Mouse (Mus musculus) spleen, adult 2 months (tissue): ENCODE results near the gene Maco1.

Source experiments
- CTCF ChIP-seq: fragments of 200-500 bp; IDR thresholded peaks from 2 replicates; pipeline ENCODE4 v1.5.1; 2011; ENCODE audit warnings: mild to moderate bottlenecking, inconsistent platforms; ENCODE audit not compliant: insufficient read depth, insufficient read length, insufficient replicate concordance; ENCODE audit errors: extremely low read depth
- POLR2A ChIP-seq: fragments of 200-500 bp; IDR thresholded peaks from 2 replicates; pipeline ENCODE4 v1.6.1; 2011; ENCODE audit warnings: low read depth, low read length, inconsistent platforms

DNA sequence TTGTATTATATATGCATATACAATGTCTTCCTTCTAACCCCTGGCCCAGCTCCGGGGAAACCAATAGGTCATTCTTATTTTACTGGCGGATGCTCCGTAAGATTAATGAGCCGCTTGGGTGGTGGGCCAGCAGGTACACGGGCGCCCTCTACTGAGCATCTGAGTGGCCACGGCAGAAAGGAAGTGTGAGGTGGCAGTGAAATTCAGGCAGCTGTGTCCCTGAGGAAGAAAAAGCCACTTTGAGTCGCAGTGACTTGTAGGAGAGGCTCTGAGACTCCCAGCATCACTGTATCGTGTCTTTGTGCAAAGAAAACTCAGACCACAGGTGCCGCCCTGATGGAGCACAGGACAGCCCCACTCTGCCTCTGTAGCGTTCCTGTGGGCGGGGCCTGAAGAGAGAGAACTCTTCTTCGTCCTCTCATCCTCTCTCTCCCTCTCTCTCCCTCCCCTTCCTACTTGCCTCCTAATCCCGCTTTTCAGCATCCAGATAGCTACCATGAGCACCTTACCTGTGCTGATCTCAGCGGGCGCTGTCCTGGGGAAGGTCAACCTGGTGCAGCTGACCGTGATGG lies 26.4 kb upstream of the Maco1 start:
- TF ChIP-seq CTCF: peak; percentile 75; the same call in 1 of the 2 replicates
- no peak for TF ChIP-seq POLR2A
